Mouse (Mus musculus): ENCODE measurements around the gene Taf10. TPM values are rescaled to one million over a fixed set of nuclear protein-coding genes. Genes with fewer than 3 reads are reported as not detected.

The Taf10 gene
- total RNA-seq, 2 experiments from 2014 or later, result 161 to 175 TPM

DNA sequence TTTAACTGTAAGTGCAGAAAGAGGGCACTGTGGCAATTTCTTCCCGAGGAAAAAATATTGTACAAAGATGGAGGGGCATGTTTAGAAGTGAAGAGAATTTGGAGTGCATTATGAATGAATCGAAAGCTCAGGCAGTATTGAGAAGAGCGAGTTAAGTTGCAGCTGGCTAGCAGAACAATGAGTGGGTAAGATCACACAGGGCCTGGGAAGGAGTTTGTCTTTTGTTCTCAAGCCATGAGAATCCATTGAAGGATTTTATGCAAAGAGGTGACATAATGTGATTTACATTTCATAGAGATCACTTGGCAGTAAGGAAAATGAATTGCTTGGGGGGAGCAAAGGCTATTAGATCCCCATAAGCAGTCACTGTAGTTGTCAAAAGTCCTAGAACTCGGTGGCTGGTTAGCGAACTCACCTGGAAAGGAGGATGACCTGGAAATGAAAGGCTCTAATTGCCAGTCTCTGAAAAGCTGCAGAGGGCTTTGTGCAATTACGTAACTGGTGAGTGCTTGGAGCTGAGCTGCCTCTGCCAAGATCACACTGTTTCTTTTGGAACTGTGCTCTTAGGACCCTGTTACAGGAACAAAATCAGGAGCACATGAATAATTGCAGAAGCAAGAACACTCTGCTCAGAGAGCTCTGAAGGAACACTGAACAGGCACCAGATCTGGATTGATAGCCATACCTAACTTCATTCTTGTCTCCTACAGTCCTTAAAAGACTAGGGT, 15.3 kb downstream of the Taf10 start:
- DNase-seq (ENCODE audit: low spot score in 2 of 2), result no peak

DNA sequence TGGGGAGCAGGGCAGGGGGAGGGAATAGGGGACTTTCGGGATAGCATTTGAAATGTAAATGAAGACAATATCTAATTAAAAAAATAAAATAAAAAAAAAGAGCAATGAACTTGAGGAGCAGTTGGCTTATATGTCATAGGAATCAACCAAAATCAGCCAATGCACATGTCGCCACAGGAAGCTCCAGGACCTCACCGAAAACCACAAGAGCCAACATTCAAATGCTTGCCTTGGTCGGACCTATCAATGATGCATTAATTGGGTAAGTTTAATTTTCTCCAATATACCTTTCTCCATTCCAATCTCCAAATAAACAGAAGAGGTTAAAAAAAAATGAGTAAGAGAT, 17.2 kb downstream of the Taf10 start:
- no peak for DNase-seq (ENCODE audit: low spot score in 2 of 2)

DNA sequence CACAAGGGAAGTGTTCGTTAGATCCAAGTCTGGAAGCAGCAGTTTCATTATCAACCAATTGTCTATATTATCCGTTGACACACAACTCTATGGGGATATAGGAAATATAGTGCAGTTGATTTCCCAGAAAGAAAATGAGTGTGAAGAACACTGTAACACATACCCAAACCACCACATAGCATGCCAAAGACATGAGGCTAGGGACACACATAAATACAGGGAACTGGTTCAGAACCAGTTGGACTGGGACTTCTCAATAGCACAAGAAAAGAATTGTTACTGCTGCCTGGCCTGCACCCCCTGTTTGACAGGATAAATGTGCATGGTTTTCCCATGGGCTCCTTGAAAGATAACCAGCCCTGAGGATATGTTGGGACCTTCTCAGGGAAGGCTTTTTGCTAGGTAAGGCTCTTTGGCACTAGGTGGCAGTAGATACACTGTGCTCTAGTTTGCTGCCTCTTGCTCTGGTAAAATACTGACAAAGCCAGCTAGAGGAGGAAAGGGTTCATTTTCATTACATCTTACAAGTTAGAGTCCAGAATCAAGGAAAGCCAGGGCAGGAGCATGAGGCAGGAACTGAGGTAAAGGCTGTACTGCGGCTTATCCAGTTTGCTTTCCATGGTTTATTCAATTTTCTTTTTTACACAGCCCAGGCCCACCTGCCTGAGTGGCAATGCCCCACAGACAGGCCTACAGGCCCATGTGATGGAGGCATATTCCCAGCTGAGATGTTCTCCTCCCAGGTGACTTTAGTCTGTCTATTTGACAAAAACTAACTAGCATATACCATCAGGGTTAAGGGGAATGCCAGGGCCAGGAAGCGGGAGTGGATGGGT, 17.8 kb downstream of the Taf10 start:
- no peak for DNase-seq (ENCODE audit: low spot score in 2 of 2)

DNA sequence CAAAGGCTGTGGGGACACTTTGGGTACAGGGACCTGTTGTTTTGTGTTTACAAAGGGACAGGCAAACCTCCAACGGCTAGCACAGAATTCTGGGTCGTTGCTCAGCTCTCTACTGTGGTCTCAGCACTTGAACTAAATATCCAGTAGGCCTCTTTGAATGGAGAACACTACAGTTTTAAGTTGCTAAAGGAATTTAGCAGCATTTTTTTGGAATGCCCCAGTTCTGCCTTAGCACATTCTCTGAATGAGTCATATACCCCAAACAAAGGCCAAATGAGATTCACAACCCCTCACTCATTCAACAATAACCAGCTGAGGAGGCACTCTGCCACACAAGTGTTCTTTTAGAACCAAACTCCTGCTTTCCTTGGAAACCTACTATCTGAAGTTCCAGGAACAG, 22.2 kb downstream of the Taf10 start:
- no peak for DNase-seq (ENCODE audit: low spot score in 2 of 2)

DNA sequence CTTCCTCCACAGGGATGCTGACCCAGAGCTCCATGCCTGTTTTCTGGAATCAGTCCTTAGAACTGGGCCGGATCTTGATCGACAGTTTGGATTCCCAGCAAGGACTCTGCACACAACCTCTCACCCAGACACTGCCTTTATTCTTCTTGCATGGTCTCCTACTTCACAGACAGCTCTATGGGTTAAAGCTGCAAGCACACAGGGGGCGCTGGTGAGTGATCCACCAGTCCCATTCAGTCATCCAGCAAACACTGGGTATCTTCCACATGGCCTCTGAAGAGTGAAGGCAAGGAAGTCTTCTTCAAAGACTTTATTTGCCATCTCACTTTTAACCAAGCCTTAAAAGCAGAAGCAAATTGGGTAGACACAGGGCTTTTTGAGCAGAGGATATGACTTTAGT, 28.8 kb downstream of the Taf10 start:
- no peak for DNase-seq (ENCODE audit: low spot score in 2 of 2)

DNA sequence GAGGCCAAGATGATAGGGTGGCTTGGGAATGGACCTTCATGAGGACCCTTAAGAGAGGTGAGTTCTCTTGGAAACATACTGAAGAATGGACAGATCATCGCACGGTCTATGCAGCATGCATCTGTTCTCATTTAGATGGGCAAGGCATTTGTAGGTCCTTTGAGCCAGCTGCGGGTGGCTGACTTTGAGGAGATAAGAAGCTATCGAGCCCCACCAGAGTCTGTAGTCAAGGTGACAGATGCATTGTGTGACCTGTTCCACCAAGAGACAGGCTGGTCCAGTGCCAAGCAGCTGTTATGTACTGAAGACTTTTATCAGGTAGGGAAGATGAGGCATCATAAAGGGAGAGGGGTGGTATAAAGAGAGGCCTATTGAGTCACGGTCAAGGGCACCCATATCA, 35.4 kb downstream of the Taf10 start:
- DNase-seq (ENCODE audit: low spot score in 2 of 2), result no peak

- no peak for DNase-seq (ENCODE audit: low spot score in 2 of 2)
These were observed 40.3 kb downstream of the Taf10 start for GRCm38 (mm10) chr7:105703816-105704215.

DNA sequence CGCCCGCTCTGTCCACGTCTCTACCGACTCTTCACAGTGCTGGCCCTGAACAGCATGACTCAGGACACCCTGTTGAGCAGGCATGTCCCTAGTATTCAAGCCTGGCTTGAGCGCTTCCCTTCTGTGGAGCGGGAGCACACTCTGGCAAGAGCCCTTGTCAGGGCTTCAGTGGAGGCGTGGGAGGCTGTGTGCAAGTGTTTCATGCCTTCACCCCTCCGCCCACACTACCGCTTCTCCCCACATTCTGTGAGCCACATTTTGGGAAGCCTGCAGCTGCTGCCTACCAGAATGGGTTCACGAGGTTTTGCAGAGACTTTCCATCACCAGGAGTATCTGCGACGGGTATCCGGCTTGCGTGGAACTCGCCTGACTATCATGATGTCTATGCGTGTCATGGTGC, 41.0 kb downstream of the Taf10 start:
- DNase-seq (ENCODE audit: low spot score in 2 of 2), result no peak

DNA sequence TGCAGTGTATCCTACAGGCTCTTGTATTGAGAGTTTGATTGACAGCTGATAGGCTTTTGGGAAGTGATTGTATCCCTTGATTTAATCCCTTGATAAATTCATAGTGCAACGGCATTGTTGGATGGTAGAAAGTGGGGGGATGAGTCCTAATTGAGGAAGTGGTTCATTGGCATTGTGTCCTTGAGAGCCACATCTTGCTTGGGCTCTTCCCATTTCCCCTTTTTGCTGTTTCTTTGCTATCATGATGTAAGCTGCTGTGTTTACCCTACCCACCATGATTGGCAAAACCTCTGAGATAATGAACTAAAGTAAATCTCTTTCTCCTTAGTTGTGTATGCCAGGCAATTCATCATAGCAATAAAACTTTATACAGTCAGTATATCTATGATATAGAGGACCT, 53.3 kb downstream of the Taf10 start:
- DNase-seq (ENCODE audit: low spot score in 2 of 2), result no peak

Other genes with a start within 250 kb of the Taf10 start
- gene Smpd1, start 190.0 kb downstream of the Taf10 start, total RNA-seq (2021), result 10 to 100 TPM; 39.4 to 40.3 TPM
- 10 to 100 TPM; 36.8 to 42.3 TPM for gene Apbb1, start 162.7 kb downstream of the Taf10 start, total RNA-seq (2021)
- gene Hpx, start 144.2 kb downstream of the Taf10 start, total RNA-seq (2021), result 100 to 1,000 TPM in 1 of 2 experiments, 10 to 100 TPM in 1; 10.6 to 269 TPM
- gene Trim3, start 110.8 kb downstream of the Taf10 start, total RNA-seq (2021), result 10 to 100 TPM; 51.4 to 56.7 TPM
- gene Timm10b, start 104.3 kb downstream of the Taf10 start, total RNA-seq (2021), result 100 to 1,000 TPM; 115 to 116 TPM
- 10 to 100 TPM; 74.7 to 80.7 TPM for gene Arfip2, start 103.9 kb downstream of the Taf10 start, total RNA-seq (2021)
- gene Gm45799, start 103.8 kb downstream of the Taf10 start, total RNA-seq (2021), result 10 to 100 TPM in 1 of 2 experiments, 1 to 10 TPM in 1; 8.5 to 12.2 TPM
- gene Dnhd1, start 93.5 kb downstream of the Taf10 start, total RNA-seq (2021), result 1 to 10 TPM; 5.9 to 7.1 TPM
- gene Ilk, start 7.8 kb downstream of the Taf10 start, total RNA-seq (2021), result 100 to 1,000 TPM; 145 to 148 TPM
- 10 to 100 TPM; 21.0 to 21.2 TPM for gene Rrp8, start 7.0 kb downstream of the Taf10 start, total RNA-seq (2021)
- 10 to 100 TPM; 85.0 to 95.7 TPM for gene Tpp1, start 7.9 kb upstream of the Taf10 start, total RNA-seq (2021)
- gene Dchs1, start 43.3 kb upstream of the Taf10 start, total RNA-seq (2021), result 10 to 100 TPM; 23.7 to 29.4 TPM
- 100 to 1,000 TPM; 170 to 182 TPM for gene Mrpl17, start 66.7 kb upstream of the Taf10 start, total RNA-seq (2021)
- gene Gm4070, start 209.6 kb upstream of the Taf10 start, total RNA-seq (2021), result 1 to 10 TPM; 1.6 to 2.2 TPM

Measured in adrenal gland, postnatal 4 days (tissue).